Mouse (Mus musculus): ENCODE data around the gene Zkscan17. TPM values are rescaled to one million over a fixed set of nuclear protein-coding genes. Genes with fewer than 3 reads are reported as not detected.
A peak's percentile ranks its signal among the peaks of the same experiment; 100 is the strongest.

Gene Zkscan17
- polyA plus RNA-seq, 3 experiments from 2014 or later = 9.3 to 10.0 (median 9.7) TPM

DNA sequence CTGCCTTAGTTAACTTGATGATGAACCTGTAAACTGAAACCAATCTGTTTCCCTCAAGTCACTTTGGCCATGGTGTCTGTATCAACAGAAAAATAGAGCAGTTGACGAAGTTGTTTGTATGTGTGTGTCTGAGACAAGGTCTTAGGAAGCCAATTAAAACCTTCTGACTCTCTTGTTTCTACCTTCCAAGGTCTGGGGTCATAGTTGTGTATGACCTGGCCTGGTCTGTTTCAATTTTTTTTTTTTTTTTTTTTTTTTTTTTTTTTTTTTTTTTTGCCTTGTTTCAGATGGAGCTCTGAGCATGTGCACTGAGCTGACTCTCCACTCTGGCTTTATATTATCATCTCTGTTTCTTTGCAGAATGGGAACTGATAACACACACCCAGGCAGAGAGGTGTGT is 9.1 kb downstream of the Zkscan17 start:
- ATAC-seq = no peak

DNA sequence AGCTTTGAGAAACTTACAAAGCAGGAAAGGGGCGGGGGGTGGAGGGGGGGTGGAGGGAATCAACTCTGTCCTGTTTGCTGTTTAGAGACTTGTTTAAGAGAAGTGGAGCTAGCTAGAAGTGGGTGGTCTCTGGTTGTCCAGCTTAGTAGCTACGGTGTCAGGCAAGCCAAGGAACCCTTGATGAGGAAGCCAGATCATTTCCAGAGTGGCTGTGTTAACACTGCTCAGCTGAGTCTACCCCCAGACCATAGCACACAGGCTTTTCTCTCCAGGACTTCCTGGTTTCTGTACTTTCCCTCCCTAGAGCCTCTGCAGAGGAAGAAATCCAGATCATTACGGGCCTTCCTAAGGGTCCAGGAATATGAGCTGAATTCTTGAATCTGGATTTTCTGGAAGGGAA is 11.8 kb downstream of the Zkscan17 start:
- no peak for ATAC-seq

DNA sequence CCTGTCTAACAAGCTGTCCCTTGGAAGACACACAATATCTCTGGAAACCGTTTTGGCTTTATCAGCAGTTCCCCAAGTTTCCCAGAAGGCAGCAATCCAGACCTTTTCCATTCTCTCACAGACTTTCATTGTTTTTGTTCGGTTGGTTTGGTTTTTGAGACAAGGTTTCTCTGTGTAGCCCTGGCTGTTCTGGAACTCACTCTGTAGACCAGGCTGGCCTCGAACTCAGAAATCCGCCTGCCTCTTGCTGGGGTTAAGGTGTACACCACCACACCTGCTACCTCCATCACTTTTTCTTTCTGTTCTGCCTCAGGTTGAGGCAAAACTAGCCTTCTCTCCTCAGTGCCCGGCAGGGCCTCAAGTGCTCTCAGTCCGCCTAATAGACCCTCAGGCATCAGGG is 12.2 kb downstream of the Zkscan17 start:
- ATAC-seq = no peak

DNA sequence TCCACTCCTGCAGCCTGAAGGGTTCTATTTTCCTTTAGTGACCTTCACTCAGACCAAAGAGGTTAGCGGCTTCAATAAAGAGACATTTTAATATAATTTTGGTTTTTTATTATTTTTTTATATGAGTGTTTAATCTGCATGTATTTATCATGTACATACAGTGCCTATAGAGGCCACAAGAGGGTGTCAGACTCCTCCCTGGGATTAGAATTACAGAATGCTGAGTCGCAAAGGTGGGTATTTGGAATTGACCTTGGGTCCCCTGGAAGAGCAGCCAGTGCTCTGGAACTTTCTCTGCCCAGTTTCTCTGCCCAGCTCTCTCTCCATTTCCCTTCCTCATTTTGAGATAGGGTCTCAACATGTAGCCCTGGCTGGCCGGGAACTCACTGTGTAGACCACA is 13.0 kb downstream of the Zkscan17 start:
- no peak for ATAC-seq

DNA sequence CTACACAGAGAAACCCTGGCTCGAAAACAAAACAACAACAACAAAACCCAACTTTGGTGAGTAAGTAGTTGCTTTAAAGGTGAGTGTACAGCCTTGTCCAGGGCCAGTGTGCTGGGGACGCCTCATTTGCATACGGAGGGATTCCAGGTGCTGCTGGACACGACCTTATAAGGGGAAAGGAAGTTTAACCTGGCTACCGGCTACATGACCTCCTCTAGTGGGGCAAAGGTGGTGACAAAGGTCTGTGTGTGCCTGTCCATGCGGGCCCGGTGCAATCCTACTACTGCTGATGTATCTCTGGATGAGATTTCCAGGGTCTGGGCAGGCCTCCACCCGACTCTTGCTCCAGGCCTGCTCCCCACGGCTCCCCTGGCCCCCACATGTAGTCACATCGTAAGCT is 13.8 kb downstream of the Zkscan17 start:
- ATAC-seq = no peak

DNA sequence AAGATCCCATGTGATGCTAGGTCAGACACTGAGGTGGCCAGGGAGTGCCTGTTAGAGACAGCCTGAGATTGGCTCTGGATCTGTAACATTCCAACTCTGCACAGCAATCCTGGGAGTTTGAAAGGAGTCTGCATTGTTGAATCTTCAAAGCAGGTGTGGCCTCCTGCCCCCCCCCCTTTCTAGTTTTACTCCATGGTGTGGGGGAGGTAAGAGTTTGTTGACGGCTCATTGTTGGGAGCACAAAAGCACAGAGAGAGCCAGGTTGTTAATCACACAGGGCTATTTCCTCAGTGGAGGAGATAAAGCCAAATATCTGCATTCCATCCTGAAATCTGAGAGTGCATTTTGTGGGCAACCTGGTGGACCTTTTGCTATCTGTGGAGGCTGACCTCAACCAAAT is 15.0 kb downstream of the Zkscan17 start:
- ATAC-seq = no peak

DNA sequence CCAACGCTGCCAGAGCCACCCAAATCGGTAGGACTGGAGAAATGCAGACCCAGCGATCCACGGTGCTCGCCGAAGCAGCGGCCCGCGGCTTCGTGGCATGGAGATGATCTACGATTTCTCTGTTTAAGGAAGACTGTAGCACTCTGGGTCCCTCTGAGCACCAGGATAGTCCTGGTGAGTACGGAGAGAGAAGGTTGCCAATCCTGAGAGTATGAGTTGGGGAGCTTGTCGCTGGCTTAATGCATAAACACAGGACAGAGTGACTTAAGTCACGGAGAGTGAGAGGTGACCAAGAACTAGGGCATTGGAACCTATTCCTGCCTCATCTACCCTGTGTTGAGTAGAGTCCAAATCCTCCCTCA is 19.9 kb downstream of the Zkscan17 start:
- ATAC-seq = no peak

DNA sequence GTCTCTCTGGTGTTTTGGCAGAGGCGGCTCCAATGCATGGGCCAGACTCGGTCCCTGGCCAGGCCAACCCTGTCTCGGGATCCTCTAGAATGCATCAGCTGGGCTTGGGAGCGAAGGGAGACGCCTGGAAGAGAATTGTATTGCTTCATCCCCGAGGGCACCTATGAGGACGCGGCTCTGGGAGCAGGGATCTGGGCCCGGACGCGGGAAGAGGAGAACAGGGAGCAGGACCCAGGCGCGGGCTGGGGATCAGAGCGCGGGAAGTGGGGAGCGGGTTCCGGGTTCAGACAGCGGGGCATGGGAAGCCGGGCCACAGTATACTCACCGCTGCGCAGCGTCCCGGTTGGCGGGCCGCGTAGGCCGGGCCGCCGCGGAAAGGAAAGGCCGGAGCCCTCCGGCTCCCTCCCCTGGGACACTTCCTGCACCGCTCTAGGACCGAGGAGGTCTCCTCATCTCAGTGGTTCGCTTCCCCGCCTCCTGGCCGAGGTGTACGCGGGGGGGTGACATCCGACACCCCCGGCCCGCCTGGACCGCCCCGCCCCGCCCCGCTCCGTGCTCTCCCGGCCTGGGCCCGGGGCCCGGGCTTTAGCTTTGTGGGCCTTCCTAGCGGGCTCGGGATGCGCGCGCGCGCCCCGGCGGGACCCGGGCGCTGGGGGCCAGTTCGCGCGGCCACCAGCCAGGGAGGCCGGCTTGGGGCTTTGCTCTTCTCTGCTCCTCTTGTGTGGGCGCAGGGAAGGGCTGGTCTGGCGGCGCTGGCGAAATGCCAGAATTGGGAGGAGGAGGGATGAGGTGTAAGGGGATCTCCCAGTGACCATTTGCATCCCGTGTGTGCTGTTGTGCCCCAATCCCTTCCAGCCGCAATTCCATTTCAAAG is 20.5 kb downstream of the Zkscan17 start:
- ATAC-seq = peak; percentile 86

DNA sequence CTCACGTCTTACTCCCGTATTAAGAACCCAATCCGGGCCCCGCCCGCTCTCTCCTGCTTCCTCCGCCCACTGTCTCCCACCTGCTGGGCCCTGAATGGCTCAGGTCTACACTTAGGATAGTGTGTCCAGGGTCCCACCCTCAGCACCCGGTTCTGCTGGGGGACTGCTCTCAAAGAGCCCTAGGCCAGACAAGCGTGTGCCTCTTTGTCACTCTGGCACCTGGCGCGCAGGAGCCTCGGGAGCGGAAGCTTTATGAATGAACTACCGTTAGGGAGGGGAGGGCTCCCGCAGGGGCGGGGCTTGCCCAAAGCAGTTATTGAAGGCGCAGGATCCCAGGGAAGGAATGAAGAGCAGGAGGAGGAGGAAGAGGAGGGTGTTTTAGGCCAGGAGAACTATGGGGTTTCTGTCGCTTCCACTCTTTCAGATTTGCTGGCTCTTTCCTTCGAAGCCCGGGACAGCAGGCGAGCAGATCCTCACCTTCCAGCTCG is 21.2 kb downstream of the Zkscan17 start:
- peak; percentile 53 for ATAC-seq

DNA sequence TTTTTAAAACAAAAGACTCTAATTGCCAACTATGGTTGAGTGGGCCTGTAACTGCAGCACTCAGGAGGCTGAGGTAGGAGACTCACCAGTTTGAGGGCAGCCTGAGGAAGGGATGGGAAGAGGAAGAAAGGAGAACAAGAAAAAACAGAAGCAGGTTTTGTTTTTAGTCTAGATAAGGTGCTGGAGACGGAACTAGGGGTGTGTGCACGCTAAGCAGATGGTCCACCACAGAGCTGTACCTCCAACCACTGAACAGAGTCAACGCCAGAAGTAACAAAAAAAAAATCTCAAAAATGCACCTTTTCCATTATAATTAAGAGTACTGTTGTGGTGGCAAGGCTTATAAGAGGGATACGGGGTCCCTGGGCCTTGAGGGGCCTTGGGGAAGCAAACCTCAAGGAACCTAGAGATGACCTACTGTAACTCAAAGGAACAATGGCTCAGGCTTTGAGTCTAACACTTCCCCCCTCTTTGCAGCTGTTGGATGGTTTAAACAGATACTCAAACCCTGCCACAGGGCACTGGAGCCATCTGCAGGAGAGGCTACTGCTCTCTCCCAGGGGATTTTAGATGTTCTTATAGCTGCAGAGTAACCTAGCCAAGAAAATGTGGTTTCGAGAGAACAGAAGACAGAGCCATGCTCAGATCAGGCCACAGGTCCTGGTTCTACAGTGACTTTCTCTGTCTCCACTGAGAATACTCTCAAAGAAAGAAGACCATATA is 24.4 kb downstream of the Zkscan17 start:
- ATAC-seq = no peak

DNA sequence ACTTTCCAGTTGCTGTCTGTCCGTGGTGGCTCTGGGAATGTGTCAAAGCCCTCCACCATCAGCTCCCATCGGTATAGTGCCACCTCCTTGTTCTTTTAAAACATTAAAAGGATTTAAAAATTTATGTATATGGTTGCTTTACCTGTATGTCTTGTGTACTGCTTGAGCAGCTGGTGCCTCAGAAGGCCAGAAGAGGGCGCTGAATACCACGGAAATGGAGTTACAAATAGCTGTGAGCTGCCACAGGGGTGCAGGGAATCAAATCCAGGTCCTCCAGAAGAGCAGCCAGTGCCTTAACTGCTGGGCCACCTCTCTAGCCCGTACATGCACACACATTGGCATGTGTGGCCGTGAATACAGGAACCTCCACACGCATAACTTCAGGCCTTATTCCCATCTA is 28.8 kb downstream of the Zkscan17 start:
- no peak for ATAC-seq

DNA sequence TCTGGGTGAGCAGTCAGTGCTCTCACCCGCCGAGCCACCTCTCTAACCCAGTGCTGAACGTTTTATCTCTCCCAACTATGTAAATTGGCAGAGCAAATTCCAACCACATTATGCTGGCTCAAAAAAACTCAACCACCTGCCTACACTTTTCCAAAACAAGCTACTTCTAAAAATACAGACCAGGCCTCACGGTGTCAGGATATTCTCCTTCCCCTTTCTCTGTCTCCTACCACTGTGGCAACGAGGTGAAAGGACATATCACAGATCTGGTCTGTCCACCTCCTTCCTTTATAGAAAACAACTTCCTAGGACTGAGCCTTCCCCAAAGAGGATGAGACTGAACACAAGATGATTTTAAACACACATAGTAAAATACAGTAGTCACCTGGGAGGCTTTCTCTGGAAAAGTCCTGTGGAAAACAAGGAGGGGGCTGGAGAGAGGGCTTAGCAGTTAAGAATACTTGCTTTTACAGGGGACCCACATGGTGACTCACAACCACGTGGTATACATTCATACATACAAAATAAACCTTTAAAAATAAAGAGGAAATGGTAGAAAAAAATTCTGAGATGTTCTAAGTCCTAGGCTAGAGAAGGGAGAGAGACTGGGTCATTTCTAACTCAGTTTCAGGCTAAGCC is 29.8 kb downstream of the Zkscan17 start:
- no peak for ATAC-seq

DNA sequence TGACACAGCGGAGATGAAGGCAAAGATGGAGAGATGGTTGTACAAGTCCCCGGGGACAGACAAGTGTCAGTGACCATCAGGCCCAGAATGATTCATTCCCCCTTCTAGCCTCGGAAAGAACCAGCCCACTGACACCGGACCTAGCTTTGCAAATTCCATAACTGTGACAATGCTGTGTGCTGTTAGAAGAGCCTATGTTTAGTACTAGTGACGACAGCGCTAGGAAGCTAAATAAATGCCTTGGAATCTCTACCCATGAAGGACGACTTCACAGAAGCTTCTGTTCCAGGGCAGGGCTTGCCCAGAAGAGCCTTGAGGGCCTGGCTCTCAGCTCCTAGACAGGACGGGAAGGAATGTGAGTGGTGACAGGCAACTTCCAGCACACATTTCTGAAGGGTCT is 40.3 kb downstream of the Zkscan17 start:
- no peak for ATAC-seq

DNA sequence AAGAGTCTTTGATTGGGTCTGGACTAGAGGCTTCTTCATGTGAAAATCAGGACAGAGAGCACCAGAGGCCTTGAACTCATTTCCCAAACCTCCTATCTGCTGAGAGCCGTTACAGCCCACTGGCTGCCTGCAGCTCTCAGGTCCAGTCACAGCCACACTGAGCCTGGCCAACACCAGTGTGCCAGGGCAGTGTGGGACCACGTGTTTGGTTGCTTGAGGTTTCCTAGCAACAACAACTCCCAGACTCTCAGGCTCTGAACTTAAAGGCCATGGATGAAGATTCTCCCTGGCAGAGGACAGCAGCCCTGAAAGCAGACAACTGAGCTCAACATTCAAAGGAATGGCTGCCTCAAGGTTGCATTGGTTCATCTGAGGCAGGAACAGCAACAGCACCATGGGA is 40.9 kb downstream of the Zkscan17 start:
- no peak for ATAC-seq

DNA sequence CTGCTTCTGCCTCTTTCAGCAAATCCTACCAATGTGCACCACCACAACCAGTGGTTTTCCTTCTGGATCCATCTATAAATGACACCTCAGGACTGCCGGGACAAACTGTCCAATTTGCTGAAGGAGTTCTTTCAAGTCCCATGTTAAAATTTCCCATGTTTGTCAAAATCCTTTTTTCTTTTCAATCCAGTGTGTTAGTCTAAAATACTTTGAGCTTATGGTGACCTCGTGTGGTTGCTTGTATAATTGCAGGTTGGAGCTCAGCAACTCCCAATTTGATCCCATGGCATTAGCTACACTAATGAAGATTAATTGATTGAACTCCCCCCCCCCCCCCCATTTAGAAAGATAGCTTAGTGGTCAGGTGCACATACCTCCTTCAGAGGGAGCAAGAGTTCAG is 43.3 kb downstream of the Zkscan17 start:
- ATAC-seq = no peak

DNA sequence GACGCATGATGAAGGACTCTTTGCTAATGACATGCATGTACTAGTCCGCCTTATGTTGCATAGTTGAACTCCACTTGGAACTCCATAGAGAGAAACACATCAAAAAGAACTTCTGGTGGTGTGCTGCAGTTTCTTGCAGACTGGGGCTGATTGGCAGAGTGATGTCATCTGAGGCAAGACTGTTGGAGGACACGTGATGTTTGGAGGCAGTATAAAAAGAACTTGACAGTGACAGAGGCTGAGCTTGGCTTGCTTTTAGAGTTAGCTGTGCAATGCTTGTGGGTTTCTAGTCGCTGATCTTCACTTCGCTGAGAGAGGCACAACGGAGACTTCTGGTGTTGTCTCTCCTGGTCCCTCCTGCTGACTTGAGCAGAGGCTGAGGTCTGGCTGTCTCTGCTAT is 49.3 kb downstream of the Zkscan17 start:
- ATAC-seq = no peak

DNA sequence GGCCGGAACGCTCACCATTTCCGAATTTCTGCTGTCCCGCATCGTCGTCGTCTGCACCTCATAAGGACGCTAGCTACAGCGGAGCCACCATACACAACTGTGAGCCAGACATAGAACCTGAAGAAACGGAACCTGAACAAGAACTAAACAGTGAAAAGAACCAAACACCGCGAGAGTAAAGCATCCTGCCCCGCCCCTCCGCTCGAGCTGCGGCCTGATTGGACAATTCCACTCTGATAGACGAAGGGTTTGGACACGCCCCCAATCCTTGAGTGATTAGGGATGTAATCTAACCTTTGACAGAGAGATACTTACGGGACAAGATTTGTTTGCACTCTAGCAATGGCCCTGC is 54.2 kb downstream of the Zkscan17 start, which contains the start of gene Zfp867:
TSS of gene Zfp867 (minus strand) at position 149 of the 352 bp plus-strand sequence.
- ATAC-seq = peak; percentile 97

DNA sequence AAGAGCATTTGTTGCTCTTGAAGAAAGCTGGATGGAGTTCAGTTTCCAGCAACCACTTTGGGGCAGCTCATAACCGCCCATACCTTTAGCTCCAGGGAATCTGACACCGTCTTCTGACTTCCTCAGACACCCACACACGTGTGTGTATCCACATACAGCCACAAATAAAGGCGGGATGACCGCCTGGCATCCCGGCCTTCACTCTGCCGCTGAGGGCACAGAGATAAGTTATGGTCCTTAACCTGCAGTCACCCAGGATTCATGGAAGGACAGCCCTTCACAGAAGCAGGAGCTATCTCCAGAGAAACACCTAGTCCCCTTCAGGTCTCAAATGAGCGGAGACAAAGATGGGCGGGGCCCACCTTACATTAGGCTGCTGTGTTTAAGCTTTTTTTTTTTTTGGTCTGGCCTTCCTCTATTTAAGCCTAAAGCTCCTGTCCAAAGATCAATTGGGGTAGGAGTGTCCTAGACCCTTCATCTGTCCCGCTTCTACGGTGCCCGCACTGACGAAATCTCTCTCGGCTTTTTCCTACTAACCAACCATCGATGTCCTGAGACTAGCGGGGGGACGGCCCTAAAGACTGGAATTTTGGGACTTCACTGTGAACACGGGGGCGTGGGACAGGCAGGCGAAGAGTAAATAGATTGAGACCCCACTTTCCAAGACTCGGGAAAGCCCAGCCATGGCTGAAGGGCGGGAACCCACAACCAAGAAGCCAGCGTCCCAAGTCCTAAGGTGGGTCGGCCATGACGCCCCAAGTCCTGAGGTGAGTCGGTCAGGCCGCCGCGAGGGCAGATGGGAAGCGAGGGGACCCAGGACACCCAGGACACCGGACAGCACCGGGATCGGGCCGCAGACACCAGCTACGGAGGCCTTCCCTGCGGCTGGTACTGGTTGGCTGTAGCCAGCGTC is 54.9 kb downstream of the Zkscan17 start:
- peak; percentile 30 for ATAC-seq

DNA sequence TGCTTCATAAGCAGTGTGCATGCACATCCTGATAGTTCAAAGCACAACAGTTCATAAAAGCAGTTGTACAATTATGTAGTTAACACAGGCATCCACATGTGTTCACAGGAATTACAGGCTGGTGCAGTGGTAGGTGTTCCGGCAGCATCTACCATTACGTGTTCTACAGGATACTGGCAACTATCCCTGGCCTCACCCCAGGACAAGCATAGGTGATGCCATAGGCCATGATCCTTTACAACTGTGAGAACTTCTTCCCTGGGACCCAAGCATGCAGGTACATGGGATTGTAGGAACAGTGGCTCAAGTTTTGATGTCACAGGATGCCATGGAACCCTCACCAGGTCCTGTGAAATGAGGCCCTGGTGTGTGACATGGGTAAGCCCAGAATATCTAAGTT is 66.1 kb downstream of the Zkscan17 start:
- no peak for ATAC-seq

DNA sequence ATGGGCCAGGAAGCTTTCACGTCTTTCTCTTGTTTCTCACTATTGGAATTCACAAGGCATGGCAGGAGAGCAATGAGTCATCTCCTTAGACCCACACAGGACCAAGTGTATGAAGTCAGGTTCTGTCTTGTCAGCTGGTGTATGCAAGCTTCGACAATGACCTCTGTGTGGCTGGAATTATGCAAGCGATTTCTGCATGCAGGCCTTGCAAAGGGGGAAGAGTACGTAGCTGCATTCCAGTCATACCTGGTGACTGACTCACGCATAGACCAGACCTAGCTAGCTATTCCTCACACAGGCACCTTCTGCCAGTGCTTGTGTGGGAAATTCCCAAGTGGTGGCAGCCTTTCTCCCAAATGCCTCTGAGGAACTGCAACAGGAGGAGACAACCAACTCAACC is 67.6 kb downstream of the Zkscan17 start:
- no peak for ATAC-seq

DNA sequence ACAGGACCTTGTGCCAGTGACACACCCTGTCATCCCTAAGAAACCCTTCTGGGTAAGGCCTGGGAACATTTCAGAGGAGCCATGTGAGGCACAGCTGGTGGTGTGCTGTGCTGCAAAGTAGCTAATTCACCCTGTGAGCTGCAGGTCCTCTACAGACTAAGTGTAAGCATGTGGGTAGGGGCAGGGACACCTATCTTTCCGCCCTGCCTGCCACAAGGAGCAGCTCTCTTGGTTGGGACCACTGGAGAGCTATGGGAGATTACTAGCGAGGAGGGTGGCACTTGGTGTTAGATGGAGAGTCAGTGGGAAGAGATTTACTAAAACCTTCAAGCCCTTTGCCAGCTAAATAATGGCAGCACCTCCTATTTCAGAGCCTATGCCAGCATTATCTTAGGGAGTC is 69.7 kb downstream of the Zkscan17 start:
- no peak for ATAC-seq

DNA sequence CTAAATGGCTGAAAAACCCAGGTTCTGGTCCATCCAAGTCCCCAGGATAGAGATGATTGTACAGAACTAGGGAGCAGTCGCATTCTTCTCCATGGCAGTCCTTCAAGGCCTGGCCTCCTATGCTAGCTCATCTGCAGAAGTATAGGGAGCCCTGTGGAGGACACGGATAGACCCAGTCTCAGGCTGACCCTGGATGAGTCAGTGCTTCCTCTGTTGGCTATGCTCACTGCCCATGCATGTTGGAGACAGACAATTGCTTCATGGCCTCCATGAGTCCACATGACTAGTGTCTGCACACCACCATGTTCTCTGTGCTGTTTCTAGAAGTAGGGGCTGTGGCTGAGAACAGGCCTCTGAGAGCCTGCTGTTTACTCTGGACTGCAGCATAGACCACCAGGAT is 70.2 kb downstream of the Zkscan17 start:
- ATAC-seq = no peak

DNA sequence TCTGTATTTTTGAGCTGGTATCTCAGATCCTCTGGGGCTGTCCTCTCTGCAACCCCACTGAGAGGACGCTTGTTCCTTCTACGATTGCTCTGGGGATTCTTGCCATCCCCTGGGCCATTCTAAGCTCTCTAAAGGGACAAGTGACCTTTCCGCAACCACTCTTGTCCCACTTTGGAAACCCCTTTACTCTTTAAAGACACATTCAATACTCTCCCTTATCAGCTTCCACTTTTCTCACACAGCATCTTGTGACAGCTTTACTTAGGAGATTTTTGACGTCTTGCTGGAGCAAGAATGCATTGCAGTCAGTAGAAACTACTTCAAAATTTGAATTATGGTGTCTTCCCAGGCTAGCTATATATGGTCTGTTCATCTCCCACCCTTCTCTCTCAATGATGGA is 75.5 kb downstream of the Zkscan17 start, which contains the start of gene Snap47:
TSS of gene Snap47 (minus strand) at position 101 of the 400 bp plus-strand sequence.
- ATAC-seq = no peak

All from inflammation-experienced regulatory T-cells, adult 6 months (primary cell).